Mouse (Mus musculus): ENCODE measurements around the gene Atrnl1. TPM values are rescaled to one million over a fixed set of nuclear protein-coding genes. Genes with fewer than 3 reads are reported as not detected.

The Atrnl1 gene
- polyA plus RNA-seq, 1 experiment: 5.6 TPM

DNA sequence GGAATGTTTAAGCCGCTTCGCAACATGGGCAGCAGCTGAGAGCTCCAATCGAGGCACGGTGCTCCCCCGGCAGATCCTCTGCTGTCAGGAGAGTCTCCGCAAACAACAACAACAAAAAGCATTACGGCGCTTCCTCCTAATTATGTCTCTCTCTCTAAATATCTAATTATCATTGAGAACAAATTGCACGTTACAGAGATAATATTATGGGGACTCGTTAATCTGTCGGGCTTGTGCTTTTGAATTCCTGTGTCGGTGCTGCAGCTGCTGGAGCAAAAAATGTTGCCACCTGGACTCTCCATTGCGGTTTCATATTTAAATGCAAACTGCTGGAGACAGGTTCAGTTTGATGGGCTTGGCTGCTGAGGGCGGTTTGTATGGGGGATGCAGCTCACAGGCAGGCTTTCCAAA, 466.1 kb downstream of the Atrnl1 start:
- DNase-seq (ENCODE audit: low read depth in 1 of 2, low spot score in 2 of 2): no peak
- Histone ChIP-seq H3K36me3 (ENCODE audit: control insufficient read depth, insufficient read depth, low read length) (no peaks in the 10 kb centered on the region), H3K4me3 (ENCODE audit: extremely low read depth, insufficient read depth, insufficient read length) (no peak overlapping the region), H3K27ac (ENCODE audit: insufficient read depth, low read length) (no peak overlapping the region), H3K4me1 (ENCODE audit: control insufficient read depth, insufficient read depth, insufficient read length) (no peaks in the 10 kb centered on the region), H3K27me3 (ENCODE audit: control insufficient read depth, insufficient read depth, low read length) (no peaks in the 10 kb centered on the region)
- 95% methylated on average over 14 of the region's 14 CpGs for WGBS
- TF ChIP-seq POLR2A (IDR thresholded peaks at IDR 0.05; ENCODE audit: low read depth, low read length) (no peak), CTCF (IDR thresholded peaks at IDR 0.05; ENCODE audit: extremely low read depth, insufficient read depth, insufficient read length, insufficient replicate concordance) (no peak)

DNA sequence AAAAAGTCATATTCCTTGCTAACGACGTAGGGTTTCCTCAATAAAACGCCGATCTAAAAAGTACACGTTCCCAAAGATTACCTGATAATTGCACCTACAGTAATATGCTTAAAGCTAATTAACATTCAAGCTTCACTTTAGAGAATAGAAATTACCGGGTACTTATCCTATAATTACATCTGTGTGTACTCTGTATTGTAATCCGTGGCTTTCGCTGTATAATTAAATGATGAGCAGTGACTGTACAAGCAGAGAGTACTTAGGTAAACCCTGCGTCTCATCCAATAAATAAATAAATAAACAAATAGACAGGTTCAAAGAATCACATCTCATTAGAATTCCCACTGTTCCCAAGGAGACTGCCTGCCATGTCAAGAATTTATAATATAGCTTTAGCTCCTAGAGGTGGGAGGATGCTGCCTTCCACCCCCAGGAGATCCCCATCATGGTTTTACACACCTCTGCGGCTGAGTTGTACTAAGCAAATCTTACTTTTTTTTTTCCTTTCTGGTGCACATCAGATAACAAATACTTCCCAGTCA, 466.8 kb downstream of the Atrnl1 start:
- no peak for TF ChIP-seq POLR2A (IDR thresholded peaks at IDR 0.05; ENCODE audit: low read depth, low read length)
- no peak for TF ChIP-seq CTCF (IDR thresholded peaks at IDR 0.05; ENCODE audit: extremely low read depth, insufficient read depth, insufficient read length, insufficient replicate concordance)

DNA sequence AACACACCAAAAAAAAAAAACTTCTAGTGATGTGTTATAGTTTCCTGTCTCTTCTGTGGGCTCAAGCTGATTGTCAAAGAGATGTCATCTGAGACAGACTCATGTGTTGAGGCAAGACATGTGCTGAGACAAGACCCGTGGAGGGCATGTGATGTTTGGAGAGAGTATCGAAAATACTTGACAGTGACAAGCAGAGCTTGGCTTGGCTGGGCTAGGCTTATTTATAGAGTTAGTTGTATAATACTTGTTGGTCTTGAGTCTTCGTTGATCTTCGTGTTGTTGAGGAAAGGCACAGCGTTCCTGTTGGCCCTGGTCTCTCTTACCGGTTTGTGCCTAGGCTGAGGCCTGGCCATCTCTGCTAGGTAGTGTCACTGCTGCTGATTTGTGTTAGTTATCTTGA, 469.3 kb downstream of the Atrnl1 start:
- no peaks in the 10 kb centered on the region for H3K27me3 ChIP-seq (ENCODE audit: control insufficient read depth, insufficient read depth, low read length)
- H3K4me1 ChIP-seq (ENCODE audit: control insufficient read depth, insufficient read depth, insufficient read length): no peaks in the 10 kb centered on the region
- no peak for DNase-seq (ENCODE audit: low read depth in 1 of 2, low spot score in 2 of 2)
- no peaks in the 10 kb centered on the region for H3K36me3 ChIP-seq (ENCODE audit: control insufficient read depth, insufficient read depth, low read length)
- 93% methylated on average over 6 of the region's 6 CpGs for WGBS
- no peak overlapping the region for H3K27ac ChIP-seq (ENCODE audit: insufficient read depth, low read length)
- H3K4me3 ChIP-seq (ENCODE audit: extremely low read depth, insufficient read depth, insufficient read length): no peak overlapping the region
- TF ChIP-seq CTCF (IDR thresholded peaks at IDR 0.05; ENCODE audit: extremely low read depth, insufficient read depth, insufficient read length, insufficient replicate concordance) (no peak), POLR2A (IDR thresholded peaks at IDR 0.05; ENCODE audit: low read depth, low read length) (no peak)

More for the DNA sequence above, 466.8 kb downstream of the Atrnl1 start:
- Histone ChIP-seq H3K4me1 (ENCODE audit: control insufficient read depth, insufficient read depth, insufficient read length) (no peaks in the 10 kb centered on the region), H3K27me3 (ENCODE audit: control insufficient read depth, insufficient read depth, low read length) (no peaks in the 10 kb centered on the region), H3K36me3 (ENCODE audit: control insufficient read depth, insufficient read depth, low read length) (no peaks in the 10 kb centered on the region), H3K27ac (ENCODE audit: insufficient read depth, low read length) (no peak overlapping the region), H3K4me3 (ENCODE audit: extremely low read depth, insufficient read depth, insufficient read length) (no peak overlapping the region)
- DNase-seq (ENCODE audit: low read depth in 1 of 2, low spot score in 2 of 2): no peak
- 92% methylated on average over 10 of the region's 10 CpGs for WGBS

DNA sequence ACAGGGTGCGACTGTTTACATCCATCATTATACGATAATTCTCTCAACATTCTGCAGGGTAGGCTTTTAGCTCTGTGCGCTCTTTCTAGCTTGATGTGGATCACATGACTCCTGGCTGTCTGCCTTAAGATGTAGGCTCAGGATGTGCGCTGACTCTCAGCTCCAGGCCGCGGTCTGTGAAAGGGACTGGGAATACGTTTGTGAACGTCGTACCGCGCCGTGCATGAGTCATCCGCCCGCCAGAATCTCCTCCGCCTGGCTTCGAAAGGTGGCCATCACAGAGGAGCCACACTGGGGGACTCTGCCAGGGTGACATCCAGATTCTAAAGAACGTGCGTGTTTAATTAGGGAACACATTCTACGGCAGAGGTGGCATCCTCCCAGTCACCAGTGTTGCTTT, 471.9 kb downstream of the Atrnl1 start:
- Histone ChIP-seq H3K27ac (ENCODE audit: insufficient read depth, low read length) (no peak overlapping the region), H3K27me3 (ENCODE audit: control insufficient read depth, insufficient read depth, low read length) (no peaks in the 10 kb centered on the region), H3K4me1 (ENCODE audit: control insufficient read depth, insufficient read depth, insufficient read length) (no peaks in the 10 kb centered on the region), H3K36me3 (ENCODE audit: control insufficient read depth, insufficient read depth, low read length) (no peaks in the 10 kb centered on the region), H3K4me3 (ENCODE audit: extremely low read depth, insufficient read depth, insufficient read length) (no peak overlapping the region)
- WGBS: 97% methylated on average over 19 of the region's 19 CpGs
- no peak for DNase-seq (ENCODE audit: low read depth in 1 of 2, low spot score in 2 of 2)
- TF ChIP-seq POLR2A (IDR thresholded peaks at IDR 0.05; ENCODE audit: low read depth, low read length): no peak
- no peak for TF ChIP-seq CTCF (IDR thresholded peaks at IDR 0.05; ENCODE audit: extremely low read depth, insufficient read depth, insufficient read length, insufficient replicate concordance)

DNA sequence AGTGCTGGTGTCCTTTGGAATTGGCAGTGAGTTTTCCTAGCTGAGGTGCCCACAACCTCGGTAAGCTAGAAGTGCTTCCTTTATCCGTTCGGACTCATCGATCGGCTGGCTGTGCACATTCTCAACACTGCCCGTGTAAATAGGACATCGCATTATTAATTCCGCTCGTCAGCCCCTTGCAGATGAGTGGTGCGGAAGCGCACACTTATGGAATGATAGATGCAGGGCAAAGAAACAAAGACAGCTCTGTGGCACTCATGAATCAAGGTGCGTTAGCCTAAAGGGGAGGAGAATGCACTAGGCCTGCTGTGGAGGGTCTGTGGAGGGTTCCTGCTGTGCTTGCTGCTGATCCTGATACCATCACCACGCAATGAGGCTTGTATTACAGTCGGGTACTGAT, 474.0 kb downstream of the Atrnl1 start:
- no peak for TF ChIP-seq POLR2A (IDR thresholded peaks at IDR 0.05; ENCODE audit: low read depth, low read length)
- TF ChIP-seq CTCF (IDR thresholded peaks at IDR 0.05; ENCODE audit: extremely low read depth, insufficient read depth, insufficient read length, insufficient replicate concordance): no peak
- Histone ChIP-seq H3K36me3 (ENCODE audit: control insufficient read depth, insufficient read depth, low read length) (no peaks in the 10 kb centered on the region), H3K4me3 (ENCODE audit: extremely low read depth, insufficient read depth, insufficient read length) (no peak overlapping the region), H3K27ac (ENCODE audit: insufficient read depth, low read length) (no peak overlapping the region), H3K27me3 (ENCODE audit: control insufficient read depth, insufficient read depth, low read length) (no peaks in the 10 kb centered on the region), H3K4me1 (ENCODE audit: control insufficient read depth, insufficient read depth, insufficient read length) (no peaks in the 10 kb centered on the region)
- DNase-seq (ENCODE audit: low read depth in 1 of 2, low spot score in 2 of 2): no peak
- WGBS: 95% methylated on average over 14 of the region's 14 CpGs

DNA sequence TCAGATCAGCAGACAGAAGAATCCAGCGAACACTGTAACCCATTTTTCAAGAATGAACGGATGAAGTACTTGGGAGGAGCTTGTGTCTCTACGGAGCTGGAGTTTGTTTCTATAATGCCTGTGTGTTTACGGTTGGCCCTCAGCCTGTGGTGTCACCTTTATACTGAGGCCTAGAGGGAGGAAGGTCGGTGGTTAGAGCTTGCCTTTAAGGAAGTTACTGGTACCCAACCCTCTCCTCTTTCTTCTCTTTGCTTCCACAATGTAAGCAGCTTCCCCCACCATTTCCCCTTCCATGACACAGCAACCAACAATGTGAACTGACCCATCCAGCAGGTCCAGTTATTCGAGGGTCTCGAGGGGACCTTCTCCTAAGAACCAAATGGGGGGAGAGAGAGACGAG, 475.9 kb downstream of the Atrnl1 start:
- H3K4me3 ChIP-seq (ENCODE audit: extremely low read depth, insufficient read depth, insufficient read length): no peak overlapping the region
- TF ChIP-seq POLR2A (IDR thresholded peaks at IDR 0.05; ENCODE audit: low read depth, low read length) (no peak), CTCF (IDR thresholded peaks at IDR 0.05; ENCODE audit: extremely low read depth, insufficient read depth, insufficient read length, insufficient replicate concordance) (no peak)
- WGBS: 86% methylated on average over 8 of the region's 8 CpGs
- H3K36me3 ChIP-seq (ENCODE audit: control insufficient read depth, insufficient read depth, low read length): no peaks in the 10 kb centered on the region
- H3K27ac ChIP-seq (ENCODE audit: insufficient read depth, low read length): no peak overlapping the region
- no peak for DNase-seq (ENCODE audit: low read depth in 1 of 2, low spot score in 2 of 2)
- no peaks in the 10 kb centered on the region for H3K27me3 ChIP-seq (ENCODE audit: control insufficient read depth, insufficient read depth, low read length)
- H3K4me1 ChIP-seq (ENCODE audit: control insufficient read depth, insufficient read depth, insufficient read length): no peaks in the 10 kb centered on the region

DNA sequence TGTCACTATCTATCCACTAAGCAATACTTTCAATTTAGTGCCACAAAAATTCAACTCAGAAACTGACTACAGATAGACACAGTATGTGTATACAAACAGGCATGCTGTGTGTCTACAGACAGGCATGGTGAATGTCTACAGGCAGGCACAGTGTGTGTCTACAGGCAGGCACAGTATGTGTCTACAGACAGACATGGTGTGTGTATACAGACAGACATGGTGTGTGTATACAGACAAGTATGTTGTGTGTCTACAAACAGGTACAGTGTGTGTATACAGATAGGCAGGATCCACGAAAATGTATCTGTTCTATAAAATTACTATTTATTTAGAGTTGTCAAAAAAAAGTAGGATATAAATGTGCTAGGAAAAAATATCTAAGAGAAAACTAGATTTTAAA, 477.1 kb downstream of the Atrnl1 start:
- TF ChIP-seq CTCF (IDR thresholded peaks at IDR 0.05; ENCODE audit: extremely low read depth, insufficient read depth, insufficient read length, insufficient replicate concordance) (no peak), POLR2A (IDR thresholded peaks at IDR 0.05; ENCODE audit: low read depth, low read length) (no peak)
- H3K4me3 ChIP-seq (ENCODE audit: extremely low read depth, insufficient read depth, insufficient read length): no peak overlapping the region
- no peaks in the 10 kb centered on the region for H3K36me3 ChIP-seq (ENCODE audit: control insufficient read depth, insufficient read depth, low read length)
- no peak for DNase-seq (ENCODE audit: low read depth in 1 of 2, low spot score in 2 of 2)
- H3K27me3 ChIP-seq (ENCODE audit: control insufficient read depth, insufficient read depth, low read length): no peaks in the 10 kb centered on the region
- H3K4me1 ChIP-seq (ENCODE audit: control insufficient read depth, insufficient read depth, insufficient read length): no peaks in the 10 kb centered on the region
- WGBS: 81% methylated on average over 1 of the region's 1 CpGs
- H3K27ac ChIP-seq (ENCODE audit: insufficient read depth, low read length): no peak overlapping the region
